Mouse (Mus musculus) telencephalon, adult 2 months (tissue): ENCODE data around the gene Ifit2.
A peak's percentile ranks its signal among the peaks of the same experiment; 100 is the strongest.

Experiments used
- DNase-seq: peaks from one replicate; pipeline ENCODE4 v3.0.0-alpha.2; 2011; ENCODE audit warnings: low read depth, low spot score

Ifit2 gene

GRCm38 (mm10) chr19:34550534-34551223 is at the start of gene Ifit2:
TSS of gene Ifit2 (plus strand) at chr19:34550694.
- DNase-seq = peak; percentile 84

- peak; percentile 35 for DNase-seq
These were observed 49.7 kb upstream of the Ifit2 start for GRCm38 (mm10) chr19:34500763-34501162.

- no peak for DNase-seq
These were observed 45.3 kb upstream of the Ifit2 start for GRCm38 (mm10) chr19:34505161-34505721.

- DNase-seq = no peak
These were observed 39.8 kb upstream of the Ifit2 start for GRCm38 (mm10) chr19:34510717-34511116.

- no peak for DNase-seq
These were observed 39.0 kb upstream of the Ifit2 start for GRCm38 (mm10) chr19:34511528-34511927.

- no peak for DNase-seq
These were observed 34.8 kb upstream of the Ifit2 start for GRCm38 (mm10) chr19:34515681-34516080.

- DNase-seq = no peak
These were observed 34.1 kb upstream of the Ifit2 start for GRCm38 (mm10) chr19:34516346-34516745.

GRCm38 (mm10) chr19:34517197-34517596 is 33.3 kb upstream of the Ifit2 start:
- DNase-seq = no peak

GRCm38 (mm10) chr19:34517812-34518594 is 32.5 kb upstream of the Ifit2 start:
- DNase-seq = no peak

GRCm38 (mm10) chr19:34518786-34519185 is 31.7 kb upstream of the Ifit2 start:
- DNase-seq = no peak

GRCm38 (mm10) chr19:34519646-34520045 is 30.8 kb upstream of the Ifit2 start:
- no peak for DNase-seq

GRCm38 (mm10) chr19:34520051-34520450 is 30.4 kb upstream of the Ifit2 start:
- no peak for DNase-seq

- DNase-seq = no peak
These were observed 29.1 kb upstream of the Ifit2 start for GRCm38 (mm10) chr19:34521361-34521760.

- DNase-seq = no peak
These were observed 28.5 kb upstream of the Ifit2 start for GRCm38 (mm10) chr19:34521978-34522377.

GRCm38 (mm10) chr19:34523106-34523725 is 27.3 kb upstream of the Ifit2 start:
- no peak for DNase-seq

- no peak for DNase-seq
These were observed 25.8 kb upstream of the Ifit2 start for GRCm38 (mm10) chr19:34524646-34525045.

GRCm38 (mm10) chr19:34526321-34526923 is 24.1 kb upstream of the Ifit2 start:
- DNase-seq = no peak

- peak; percentile 93 for DNase-seq
These were observed 23.4 kb upstream of the Ifit2 start, which contains the start of gene Lipa for GRCm38 (mm10) chr19:34526941-34527682. TSS of gene Lipa (minus strand) at chr19:34527474.

GRCm38 (mm10) chr19:34532061-34532751 is 18.3 kb upstream of the Ifit2 start:
- no peak for DNase-seq

- no peak for DNase-seq
These were observed 11.1 kb upstream of the Ifit2 start for GRCm38 (mm10) chr19:34539422-34539821.
